Mouse (Mus musculus) testis, postnatal 14 days (tissue): ENCODE data around the gene Lyrm1.
A peak's percentile ranks its signal among the peaks of the same experiment; 100 is the strongest.

Experiments used
- DNase-seq: peaks from one replicate; pipeline ENCODE4 v3.0.0; 2021; ENCODE audit warnings: low spot score

The Lyrm1 gene

GRCm38 (mm10) chr7:119892198-119892597 is 3.5 kb upstream of the Lyrm1 start:
- no peak for DNase-seq

GRCm38 (mm10) chr7:119892742-119893141 is 2.9 kb upstream of the Lyrm1 start:
- no peak for DNase-seq

DNA sequence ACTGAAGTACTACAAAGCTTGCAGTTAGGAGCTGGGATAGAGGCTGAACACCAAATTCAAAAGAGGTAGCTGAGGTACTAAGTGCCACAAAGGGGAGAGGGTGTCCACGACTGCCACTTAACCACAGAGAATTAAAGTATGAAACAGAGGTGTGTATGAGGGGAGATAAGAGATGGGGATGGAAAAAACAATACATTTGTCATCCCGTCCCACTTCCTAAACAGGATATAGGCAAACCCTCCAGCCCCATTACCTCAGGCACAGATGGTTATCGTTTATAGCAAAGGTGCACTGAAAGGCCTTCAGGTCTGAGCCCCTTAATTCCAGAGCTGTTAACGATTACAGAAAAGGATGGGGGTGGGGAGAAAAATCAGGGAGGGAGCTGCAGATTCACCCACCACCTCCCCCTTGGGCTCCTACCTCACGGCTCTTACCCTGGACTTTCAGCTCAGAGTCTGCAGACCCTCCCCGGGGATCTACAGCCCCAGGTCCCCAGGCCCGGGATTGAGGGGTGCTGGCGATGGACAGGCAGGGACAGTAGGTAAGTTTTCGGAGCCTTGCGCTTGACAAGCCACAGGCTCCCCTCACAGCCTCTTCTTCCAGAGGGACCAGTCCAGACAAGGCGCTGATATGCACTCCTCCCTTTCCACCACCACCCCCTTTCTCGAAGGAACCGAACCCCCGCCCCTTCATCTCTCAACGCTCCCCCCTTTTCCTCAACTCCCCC is 680 bp upstream of the Lyrm1 start:
- no peak for DNase-seq

DNA sequence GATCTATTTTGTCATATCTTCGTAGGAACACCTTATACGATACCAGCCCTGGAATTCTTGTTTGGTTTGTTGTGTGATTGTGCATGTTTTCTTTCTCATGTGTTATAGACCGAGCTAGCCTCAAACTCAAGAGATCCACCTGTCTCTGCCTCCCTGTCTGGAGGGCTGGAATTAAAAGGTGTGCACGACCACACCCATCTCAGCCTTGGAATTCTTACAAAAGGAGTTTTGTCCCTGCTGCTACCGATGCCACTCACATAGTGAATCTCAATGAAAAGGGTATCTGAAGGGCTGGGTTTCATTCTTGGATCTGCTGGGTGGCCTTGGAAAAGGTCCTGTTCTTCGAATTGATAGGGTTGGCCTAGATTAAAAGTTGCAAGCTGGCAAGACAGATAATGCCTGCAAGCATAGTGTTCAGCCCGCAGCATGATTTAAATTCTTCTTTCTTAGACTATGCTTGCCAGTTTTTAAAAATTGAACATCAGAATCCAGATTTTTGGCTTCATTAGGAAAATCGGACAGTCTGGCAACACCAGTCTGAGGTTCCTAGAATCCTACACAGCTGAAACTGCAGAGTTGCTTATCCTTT is 2.0 kb downstream of the Lyrm1 start:
- DNase-seq = peak; percentile 24

DNA sequence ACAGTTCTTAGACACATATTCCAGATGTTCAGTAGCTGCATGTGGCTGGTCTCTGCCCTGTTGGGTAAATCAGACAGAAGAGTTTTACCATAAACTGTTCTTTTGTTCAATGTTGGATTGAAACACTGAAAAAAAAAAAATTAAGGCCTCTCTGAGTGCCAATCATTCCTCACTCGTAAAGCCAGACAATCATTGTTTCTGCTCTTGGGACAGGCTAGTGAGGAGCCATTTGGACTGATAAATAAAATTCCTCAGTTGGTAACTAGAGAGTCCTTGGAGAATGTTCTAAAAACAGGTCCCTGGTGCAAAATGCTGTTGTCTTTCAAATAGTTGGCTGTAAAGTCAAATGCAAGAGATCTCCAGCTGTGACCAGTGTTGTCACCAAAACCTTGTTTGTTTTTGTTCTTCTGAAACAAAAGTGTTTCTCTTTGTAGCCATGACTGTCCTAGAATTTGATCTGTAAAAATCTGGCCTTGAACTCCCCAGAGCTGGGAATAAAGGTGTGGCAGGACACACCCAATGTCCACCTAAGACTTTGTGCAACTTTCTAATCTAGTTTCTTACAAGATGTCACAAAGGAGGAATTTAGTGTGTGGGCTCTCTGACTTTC is 2.7 kb downstream of the Lyrm1 start:
- DNase-seq = no peak

DNA sequence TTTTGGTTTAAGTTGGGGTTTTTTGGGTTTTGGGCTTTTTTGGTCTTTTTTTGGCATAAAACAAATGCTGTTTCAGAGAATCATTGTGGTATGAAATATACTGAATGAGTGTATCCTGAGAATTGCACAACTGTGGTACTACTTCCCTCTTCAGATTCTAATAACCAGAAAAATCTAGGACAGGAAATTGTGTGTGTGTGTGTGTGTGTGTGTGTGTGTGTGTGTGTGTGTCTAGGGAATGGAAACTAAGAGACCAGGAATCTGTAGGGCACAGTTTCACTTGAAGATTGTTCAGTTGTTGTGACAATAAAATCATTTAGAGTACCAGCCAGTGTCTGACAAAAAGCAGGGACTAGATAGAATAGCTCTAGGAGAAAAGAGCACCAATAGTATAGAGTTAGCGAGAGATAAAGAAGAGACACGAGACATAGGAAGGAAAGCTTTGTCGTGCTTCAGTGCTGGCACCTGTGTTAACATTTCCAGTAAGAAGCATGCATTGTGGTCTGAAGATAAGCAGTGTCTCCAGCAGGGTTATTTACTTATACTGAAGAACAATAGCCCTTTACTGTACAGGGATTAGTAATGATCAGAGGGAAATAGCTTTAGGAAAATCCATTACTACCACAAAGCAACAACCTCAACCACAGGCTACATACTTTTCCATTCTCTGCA is 3.9 kb downstream of the Lyrm1 start:
- no peak for DNase-seq

DNA sequence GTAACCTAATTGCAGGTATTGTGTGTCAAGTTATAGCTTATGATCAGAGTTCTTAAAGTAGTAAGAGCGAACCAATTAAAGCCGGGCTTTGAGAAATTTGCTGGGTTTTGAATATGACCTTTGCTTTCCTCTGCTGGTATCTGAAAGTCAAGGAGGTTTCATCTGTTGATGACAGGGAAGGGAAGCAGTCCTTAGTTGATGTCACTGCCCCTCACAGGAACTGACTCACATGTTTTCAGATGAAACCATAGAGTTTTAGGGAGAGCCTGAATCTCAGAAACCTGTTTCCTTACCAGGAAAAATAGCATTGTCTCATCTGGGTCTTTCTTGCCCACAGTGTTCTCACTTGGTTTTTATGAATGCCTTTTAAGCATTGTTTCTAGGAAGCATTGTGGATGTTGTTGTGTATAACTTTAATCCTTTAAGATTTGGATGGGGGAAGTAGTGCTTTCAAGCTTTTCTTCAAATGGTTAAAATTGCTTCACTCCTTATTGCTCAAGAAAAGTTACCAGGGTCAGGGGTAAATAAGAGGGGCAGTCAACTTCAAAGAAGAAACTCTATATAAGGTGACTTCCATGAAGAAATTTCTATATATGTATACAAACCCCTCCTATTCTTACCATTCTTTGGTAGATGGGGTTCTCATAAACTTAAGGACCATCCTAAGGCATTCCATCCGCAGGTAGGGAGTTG is 11.0 kb downstream of the Lyrm1 start:
- DNase-seq = no peak

GRCm38 (mm10) chr7:119911727-119912126 is 16.1 kb downstream of the Lyrm1 start:
- DNase-seq = no peak

GRCm38 (mm10) chr7:119920457-119920856 is 24.8 kb downstream of the Lyrm1 start:
- no peak for DNase-seq

GRCm38 (mm10) chr7:119921054-119921453 is 25.4 kb downstream of the Lyrm1 start:
- DNase-seq = no peak

- DNase-seq = no peak
These were observed 33.3 kb downstream of the Lyrm1 start for GRCm38 (mm10) chr7:119928783-119929440.

DNA sequence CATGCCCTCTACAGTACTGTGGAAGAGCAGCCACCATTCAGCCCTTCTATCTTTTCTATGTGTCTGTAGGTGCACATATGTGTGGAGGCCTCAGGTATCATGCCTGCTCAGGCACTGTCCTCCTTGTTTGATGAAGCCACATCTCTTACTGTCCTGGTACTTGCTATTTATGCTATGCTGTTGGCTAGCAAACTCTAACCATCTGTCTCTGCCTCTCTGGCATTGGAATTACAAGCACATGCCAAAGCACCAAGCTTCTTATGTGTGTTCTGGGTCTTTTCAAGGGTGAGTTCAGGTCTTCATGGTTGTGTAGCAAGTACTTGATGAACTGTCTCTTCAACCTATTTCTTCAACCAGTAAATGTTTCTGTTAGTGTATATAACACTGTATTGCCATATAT is 40.7 kb downstream of the Lyrm1 start:
- no peak for DNase-seq

DNA sequence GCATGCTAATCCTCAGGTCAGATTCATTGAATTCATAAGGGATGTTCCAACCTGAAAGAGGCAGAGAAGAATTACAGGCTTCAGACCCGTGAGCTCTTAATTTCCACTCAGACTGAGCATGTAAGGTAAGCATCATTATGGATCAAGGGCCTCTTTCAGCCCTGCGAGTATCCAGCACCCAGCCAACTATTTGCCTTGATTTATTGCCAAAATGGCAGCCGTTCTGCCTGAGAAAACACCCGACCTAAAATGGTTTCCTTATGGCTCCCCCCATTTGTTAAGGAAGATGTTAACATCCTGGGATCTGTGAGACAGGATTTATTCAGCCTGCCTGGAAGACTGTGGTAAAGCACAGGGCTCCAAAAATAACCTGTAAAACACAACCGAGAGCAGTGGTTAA is 41.4 kb downstream of the Lyrm1 start:
- DNase-seq = no peak

DNA sequence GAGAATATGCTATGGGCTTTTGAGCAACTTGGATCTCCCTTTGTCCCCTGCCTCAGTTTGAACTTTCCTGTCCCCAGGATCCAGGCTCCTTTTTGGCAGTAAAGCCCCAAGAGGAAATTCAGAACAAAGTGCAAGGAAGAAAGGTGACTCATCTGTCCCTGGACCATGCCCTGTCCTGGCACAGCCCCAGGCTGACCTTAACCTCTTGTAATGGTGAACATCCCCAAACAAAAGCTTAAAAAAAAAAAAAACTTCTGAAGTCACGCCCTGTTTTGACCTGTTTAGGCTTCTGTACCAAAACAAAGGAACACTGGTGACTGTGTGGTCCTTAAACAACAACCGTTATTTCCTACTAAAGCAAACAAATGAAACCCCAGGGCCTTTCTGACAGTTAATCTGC is 45.9 kb downstream of the Lyrm1 start:
- no peak for DNase-seq

DNA sequence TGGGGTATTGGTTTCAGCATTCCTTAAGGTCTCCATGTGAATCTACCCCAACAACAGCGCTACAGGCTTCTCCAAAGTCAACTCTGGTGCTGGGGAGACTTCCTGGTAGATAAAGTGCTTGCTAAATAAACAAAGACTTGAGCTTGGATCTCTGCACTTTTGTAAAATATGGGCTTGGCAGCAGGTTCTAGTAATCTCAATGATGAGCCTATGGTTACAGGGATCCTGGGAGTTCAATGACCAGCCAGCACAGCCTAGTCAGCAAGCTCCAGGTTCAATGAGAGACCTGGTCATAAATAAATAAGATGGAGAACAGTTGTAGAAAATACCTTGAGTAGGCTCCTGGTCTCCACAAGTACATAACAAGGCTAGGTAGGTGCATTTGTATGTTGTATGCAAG is 58.4 kb downstream of the Lyrm1 start:
- DNase-seq = no peak

GRCm38 (mm10) chr7:119957421-119957820 is 61.8 kb downstream of the Lyrm1 start:
- DNase-seq = no peak

DNA sequence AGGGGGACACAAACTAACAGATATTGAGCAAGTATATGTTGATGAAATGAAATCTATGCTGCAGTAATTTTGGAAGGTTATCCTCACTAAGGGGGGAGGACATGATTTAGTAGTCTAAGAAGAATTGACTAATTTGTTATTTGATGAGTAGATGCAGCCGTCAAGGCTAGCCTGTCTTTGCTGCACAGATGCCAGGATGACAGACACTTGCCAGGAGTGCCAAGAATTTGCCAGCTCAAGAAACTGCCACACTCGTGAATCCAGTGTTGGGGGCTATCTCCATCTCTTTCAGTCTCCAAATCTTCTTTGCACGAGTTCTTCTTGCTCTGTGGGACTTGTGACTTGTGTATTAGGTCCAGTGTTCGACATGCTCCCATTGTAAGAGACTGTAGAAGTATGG is 63.4 kb downstream of the Lyrm1 start:
- no peak for DNase-seq

DNA sequence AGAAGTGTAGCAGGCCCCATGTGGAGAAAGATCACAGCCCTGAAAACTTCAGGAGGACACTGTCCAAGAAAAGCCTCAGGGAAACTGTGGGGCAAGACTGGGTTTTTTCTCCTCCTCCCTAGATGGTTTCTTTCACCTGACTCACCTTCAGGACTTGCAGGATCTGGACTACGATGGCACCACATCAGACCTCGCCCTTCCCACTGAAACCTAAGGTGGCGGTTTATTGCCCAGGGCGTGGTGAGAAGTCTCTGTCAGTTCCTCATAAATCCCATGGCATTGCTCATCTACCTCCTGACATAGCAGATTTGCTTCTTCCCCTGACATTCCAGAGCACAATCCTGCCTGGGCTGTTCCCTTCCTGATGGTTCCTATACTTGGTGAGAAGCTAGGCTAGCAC is 63.8 kb downstream of the Lyrm1 start:
- no peak for DNase-seq

DNA sequence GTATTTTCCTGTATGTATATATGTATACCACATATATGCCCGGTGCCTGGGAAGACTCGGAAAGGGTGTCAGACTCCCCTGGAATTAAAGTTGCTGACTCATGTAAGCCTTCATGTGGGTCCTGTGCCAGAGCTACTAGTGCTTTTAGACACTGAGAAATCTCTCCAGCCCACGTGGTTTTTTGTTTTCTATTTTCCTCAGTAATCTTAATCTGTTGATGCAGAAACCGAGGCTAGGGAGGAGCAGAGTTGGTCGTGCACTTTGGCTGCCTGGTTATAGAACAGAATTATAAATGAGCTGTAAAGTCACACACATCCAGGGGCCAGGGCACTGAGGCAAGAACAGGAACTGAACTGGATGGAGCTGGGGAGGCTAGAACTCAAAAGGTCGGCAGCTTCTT is 64.3 kb downstream of the Lyrm1 start:
- no peak for DNase-seq

DNA sequence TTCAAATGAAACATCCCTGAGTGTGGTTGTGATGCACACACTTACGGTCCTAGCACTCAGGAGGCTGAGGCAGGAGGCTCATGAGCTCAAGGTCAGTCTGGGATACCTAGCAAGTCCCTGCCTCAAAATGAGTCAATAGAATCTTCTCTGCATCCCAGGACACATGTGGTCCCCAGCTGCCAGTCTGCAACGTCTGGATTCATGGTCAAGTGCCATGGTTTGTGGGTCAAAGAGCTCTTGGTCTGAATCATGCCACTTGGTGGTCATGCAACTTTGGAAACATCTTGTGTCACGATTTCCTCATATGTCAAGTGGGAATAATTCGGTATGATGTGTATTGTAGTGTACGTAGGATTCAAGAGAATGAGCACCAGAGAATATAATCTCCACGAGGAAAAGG is 64.9 kb downstream of the Lyrm1 start:
- DNase-seq = no peak

GRCm38 (mm10) chr7:119961107-119961506 is 65.4 kb downstream of the Lyrm1 start:
- peak; percentile 56 for DNase-seq

DNA sequence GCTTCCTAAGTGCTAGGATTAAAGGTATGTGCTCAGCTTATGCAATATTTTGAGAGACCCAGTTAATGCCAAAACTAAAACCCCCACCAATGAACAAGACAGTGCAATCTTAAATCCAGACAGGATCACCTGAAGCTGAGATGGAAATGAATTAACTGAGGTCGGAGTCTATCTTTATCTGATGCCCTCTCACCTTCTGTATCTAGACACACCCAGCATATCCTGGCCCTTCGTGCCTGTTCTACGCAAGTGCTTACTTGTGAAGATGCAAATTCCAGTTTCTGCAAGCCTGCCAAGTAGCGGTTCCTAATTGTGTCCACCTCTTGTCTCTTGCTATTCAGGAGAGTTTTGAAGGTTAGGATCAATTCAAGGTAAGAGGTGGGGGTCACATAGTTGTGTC is 69.5 kb downstream of the Lyrm1 start:
- DNase-seq = no peak
